Mouse (Mus musculus) midbrain, embryonic 16.5 days (tissue): ENCODE data around the gene 4933430I17Rik. TPM values are rescaled to one million over a fixed set of nuclear protein-coding genes. Genes with fewer than 3 reads are reported as not detected.

ENCODE experiments used
- ATAC-seq: fragments of 200-750 bp; cut with Nextera tagmentation; 2 replicates; pipeline ENCODE4 v1.8.0; 2017; ENCODE audit warnings: moderate TSS enrichment
- H3K27ac ChIP-seq: fragments of 300-500 bp; sonication (generic); 2 replicates; pipeline ENCODE4 v1.5.1; 2014; ENCODE audit warnings: mild to moderate bottlenecking, low read length, mixed read lengths
- H3K27me3 ChIP-seq: fragments of 300-500 bp; sonication (generic); 2 replicates; pipeline ENCODE4 v1.6.1; 2014; ENCODE audit warnings: low read depth, low read length, mixed read lengths; ENCODE audit not compliant: control insufficient read depth, insufficient read depth
- H3K36me3 ChIP-seq: fragments of 300-500 bp; sonication (generic); 2 replicates; pipeline ENCODE4 v1.6.1; 2014; ENCODE audit warnings: mild to moderate bottlenecking, low read length, moderate library complexity, mixed read lengths; ENCODE audit not compliant: control insufficient read depth, insufficient read depth
- H3K4me1 ChIP-seq: fragments of 300-500 bp; sonication (generic); 2 replicates; pipeline ENCODE4 v1.6.1; 2014; ENCODE audit warnings: mild to moderate bottlenecking, low read length, mixed read lengths; ENCODE audit not compliant: control insufficient read depth, insufficient read depth
- H3K4me2 ChIP-seq: fragments of 300-500 bp; sonication (generic); 2 replicates; pipeline ENCODE4 v1.6.1; 2014; ENCODE audit warnings: mild to moderate bottlenecking, low read length, mixed read lengths
- H3K4me3 ChIP-seq: fragments of 300-500 bp; sonication (generic); 2 replicates; pipeline ENCODE4 v1.5.1; 2014; ENCODE audit warnings: low read depth, mild to moderate bottlenecking, low read length, moderate library complexity, mixed read lengths
- H3K9ac ChIP-seq: fragments of 300-500 bp; sonication (generic); 2 replicates; pipeline ENCODE4 v1.6.1; 2014; ENCODE audit warnings: low read depth, low read length, mixed read lengths
- H3K9me3 ChIP-seq: fragments of 300-500 bp; sonication (generic); replicated peaks from 2 replicates; pipeline ENCODE4 v1.6.1; 2014; ENCODE audit warnings: mild to moderate bottlenecking, low read length, mixed read lengths; ENCODE audit not compliant: control insufficient read depth, poor library complexity, severe bottlenecking
- WGBS: fragments of 180-500 bp; shearing (Covaris S2); extraction: QIAGEN DNeasy Blood & Tissue Kit; methylation state at CpG from one replicate; pipeline ENCODE4 v1.1.7; 2014; 5-methylcytosine and 5-hydroxymethylcytosine counted together
- polyA plus RNA-seq: library from polyadenylated mRNA; unstranded; fragments of >200 nt; fragmentation: Nextera tagmentation; extraction: Ambion mirVana; gene quantifications from 2 replicates; pipeline ENCODE4 v1.2.1, GENCODE M21; 2015

4933430I17Rik gene
- polyA plus RNA-seq, 1 experiment from 2014 or later: 0.49 TPM

GRCm38 (mm10) chr4:62501534-62501933 is 23.6 kb upstream of the 4933430I17Rik start:
- peak overlapping the region; percentile 83 for H3K9ac ChIP-seq
- H3K27me3 ChIP-seq: no peaks in the 10 kb centered on the region
- H3K9me3 ChIP-seq: no peaks in the 10 kb centered on the region
- H3K4me2 ChIP-seq: peak overlapping the region; percentile 78
- H3K27ac ChIP-seq: peak overlapping the region; percentile 62
- peak overlapping the region; percentile 77 for H3K4me3 ChIP-seq
- peaks cover 8% of the 10 kb centered on the region; the same call in 1 of the 2 replicates for H3K4me1 ChIP-seq
- WGBS: 1% methylated on average over 7 of the region's 7 CpGs
- ATAC-seq: peak; percentile 44
- H3K36me3 ChIP-seq: peaks cover 15% of the 10 kb centered on the region; the same call in 1 of the 2 replicates

- Histone ChIP-seq H3K4me1 (peaks cover 8% of the 10 kb centered on the region; the same call in 1 of the 2 replicates), H3K36me3 (peaks cover 15% of the 10 kb centered on the region; the same call in 1 of the 2 replicates), H3K4me3 (peak overlapping the region; percentile 77), H3K4me2 (peak overlapping the region; percentile 78), H3K9me3 (no peaks in the 10 kb centered on the region), H3K27ac (peak overlapping the region; percentile 65), H3K27me3 (no peaks in the 10 kb centered on the region), H3K9ac (peak overlapping the region; percentile 83)
- ATAC-seq: peak; percentile 96
- 1% methylated on average over 38 of the region's 38 CpGs for WGBS
Measured at GRCm38 (mm10) chr4:62501964-62502732, 23.0 kb upstream of the 4933430I17Rik start.

- Histone ChIP-seq H3K4me2 (no peak overlapping the region), H3K9me3 (no peaks in the 10 kb centered on the region), H3K9ac (no peak overlapping the region), H3K4me3 (no peak overlapping the region), H3K27me3 (no peaks in the 10 kb centered on the region), H3K4me1 (peaks cover 8% of the 10 kb centered on the region; the same call in 1 of the 2 replicates), H3K36me3 (peaks cover 12% of the 10 kb centered on the region; the same call in 1 of the 2 replicates), H3K27ac (no peak overlapping the region)
- ATAC-seq: no peak
- 76% methylated on average over 7 of the region's 7 CpGs for WGBS
Measured at GRCm38 (mm10) chr4:62502969-62503368, 22.2 kb upstream of the 4933430I17Rik start.

GRCm38 (mm10) chr4:62503374-62503970 is 21.7 kb upstream of the 4933430I17Rik start, which contains the start of gene Hdhd3:
TSS of gene Hdhd3 (minus strand) at chr4:62503467.
- H3K27ac ChIP-seq: peak within 1 kb of the TSS; percentile 65; the same call in 1 of the 2 replicates
- peak within 1 kb of the TSS; percentile 77 for H3K4me3 ChIP-seq
- ATAC-seq: no peak
- 85% methylated on average over 3 of the region's 3 CpGs for WGBS
- H3K27me3 ChIP-seq: no peaks in the 10 kb centered on the region
- peaks cover 8% of the 10 kb centered on the region; the same call in 1 of the 2 replicates for H3K4me1 ChIP-seq
- no peaks in the 10 kb centered on the region for H3K9me3 ChIP-seq
- peak within 1 kb of the TSS; percentile 83 for H3K9ac ChIP-seq
- peak within 1 kb of the TSS; percentile 78 for H3K4me2 ChIP-seq
- peaks cover 12% of the 10 kb centered on the region for H3K36me3 ChIP-seq

- Histone ChIP-seq H3K27ac (no peak overlapping the region), H3K27me3 (no peaks in the 10 kb centered on the region), H3K4me2 (no peak overlapping the region), H3K4me3 (no peak overlapping the region), H3K4me1 (peaks cover 3% of the 10 kb centered on the region; the same call in 1 of the 2 replicates), H3K9ac (no peak overlapping the region), H3K36me3 (peaks cover 25% of the 10 kb centered on the region), H3K9me3 (no peaks in the 10 kb centered on the region)
- ATAC-seq: no peak
- WGBS: 93% methylated on average over 3 of the region's 3 CpGs
Measured at GRCm38 (mm10) chr4:62505991-62506390, 19.2 kb upstream of the 4933430I17Rik start.

GRCm38 (mm10) chr4:62506798-62507197 is 18.4 kb upstream of the 4933430I17Rik start:
- Histone ChIP-seq H3K4me1 (no peaks in the 10 kb centered on the region; the same call in 1 of the 2 replicates), H3K4me2 (no peak overlapping the region), H3K36me3 (peaks cover 26% of the 10 kb centered on the region), H3K9me3 (no peaks in the 10 kb centered on the region), H3K9ac (no peak overlapping the region), H3K27me3 (no peaks in the 10 kb centered on the region), H3K27ac (no peak overlapping the region), H3K4me3 (no peak overlapping the region)
- no peak for ATAC-seq
- 77% methylated on average over 2 of the region's 2 CpGs for WGBS

- H3K9ac ChIP-seq: no peak overlapping the region
- 94% methylated on average over 5 of the region's 5 CpGs for WGBS
- H3K9me3 ChIP-seq: no peaks in the 10 kb centered on the region
- no peak for ATAC-seq
- H3K27ac ChIP-seq: no peak overlapping the region
- H3K36me3 ChIP-seq: peaks cover 36% of the 10 kb centered on the region
- no peaks in the 10 kb centered on the region for H3K4me1 ChIP-seq
- no peak overlapping the region for H3K4me3 ChIP-seq
- H3K4me2 ChIP-seq: no peak overlapping the region
- H3K27me3 ChIP-seq: no peaks in the 10 kb centered on the region
Measured at GRCm38 (mm10) chr4:62508839-62509238, 16.3 kb upstream of the 4933430I17Rik start.

- Histone ChIP-seq H3K36me3 (peaks cover 36% of the 10 kb centered on the region), H3K9me3 (no peaks in the 10 kb centered on the region), H3K4me2 (no peak overlapping the region), H3K4me3 (no peak overlapping the region), H3K4me1 (no peaks in the 10 kb centered on the region), H3K9ac (no peak overlapping the region), H3K27me3 (no peaks in the 10 kb centered on the region), H3K27ac (no peak overlapping the region)
- ATAC-seq: no peak
- WGBS: 91% methylated on average over 11 of the region's 11 CpGs
Measured at GRCm38 (mm10) chr4:62509946-62510345, 15.2 kb upstream of the 4933430I17Rik start.
